Mouse (Mus musculus) liver, embryonic 13.5 days (tissue): ENCODE results near the gene Gngt1. TPM values are rescaled to one million over a fixed set of nuclear protein-coding genes. Genes with fewer than 3 reads are reported as not detected.
A peak's percentile ranks its signal among the peaks of the same experiment; 100 is the strongest.

Source experiments
- ATAC-seq: fragments of 200-750 bp; cut with Nextera tagmentation; 2 replicates; pipeline ENCODE4 v1.8.0; 2017; ENCODE audit warnings: low read depth, mild to moderate bottlenecking, moderate number of reproducible peaks, moderate library complexity
- DNase-seq: peaks from one replicate; pipeline ENCODE4 v3.0.0; 2022
- H3K27ac ChIP-seq: fragments of 300-500 bp; sonication (generic); 2 replicates; pipeline ENCODE4 v1.5.1; 2015; ENCODE audit warnings: moderate library complexity, mild to moderate bottlenecking, inconsistent platforms
- H3K27me3 ChIP-seq: fragments of 300-500 bp; sonication (generic); 2 replicates; pipeline ENCODE4 v1.6.1; 2015; ENCODE audit warnings: mild to moderate bottlenecking, inconsistent platforms
- H3K36me3 ChIP-seq: fragments of 300-500 bp; sonication (generic); 2 replicates; pipeline ENCODE4 v1.6.1; 2015; ENCODE audit warnings: mild to moderate bottlenecking, inconsistent platforms
- H3K4me1 ChIP-seq: fragments of 300-500 bp; sonication (generic); replicated peaks from 2 replicates; pipeline ENCODE4 v1.6.1; 2015; ENCODE audit warnings: inconsistent platforms
- H3K4me2 ChIP-seq: fragments of 300-500 bp; sonication (generic); 2 replicates; pipeline ENCODE4 v1.6.1; 2015; ENCODE audit warnings: inconsistent platforms, mild to moderate bottlenecking, moderate library complexity
- H3K4me3 ChIP-seq: fragments of 300-500 bp; sonication (generic); replicated peaks from 2 replicates; pipeline ENCODE4 v1.5.1; 2015; ENCODE audit warnings: mild to moderate bottlenecking, inconsistent platforms
- H3K9ac ChIP-seq: fragments of 300-500 bp; sonication (generic); 2 replicates; pipeline ENCODE4 v1.6.1; 2015; ENCODE audit warnings: mild to moderate bottlenecking, inconsistent platforms
- H3K9me3 ChIP-seq: fragments of 300-500 bp; sonication (generic); replicated peaks from 2 replicates; pipeline ENCODE4 v1.6.1; 2016; ENCODE audit warnings: inconsistent platforms
- WGBS: fragments of 180-500 bp; shearing (Covaris S2); methylation state at CpG from one replicate; pipeline ENCODE4 v1.1.7; 2015; ENCODE audit not compliant: insufficient replicate concordance; 5-methylcytosine and 5-hydroxymethylcytosine counted together
- polyA plus RNA-seq: library from polyadenylated mRNA; unstranded; fragments of >200 nt; fragmentation: Nextera tagmentation; extraction: Ambion mirVana; gene quantifications from 2 replicates; pipeline ENCODE4 v1.2.1, GENCODE M21; 2015

Gene Gngt1
- polyA plus RNA-seq, 1 experiment from 2014 or later = not detected

DNA sequence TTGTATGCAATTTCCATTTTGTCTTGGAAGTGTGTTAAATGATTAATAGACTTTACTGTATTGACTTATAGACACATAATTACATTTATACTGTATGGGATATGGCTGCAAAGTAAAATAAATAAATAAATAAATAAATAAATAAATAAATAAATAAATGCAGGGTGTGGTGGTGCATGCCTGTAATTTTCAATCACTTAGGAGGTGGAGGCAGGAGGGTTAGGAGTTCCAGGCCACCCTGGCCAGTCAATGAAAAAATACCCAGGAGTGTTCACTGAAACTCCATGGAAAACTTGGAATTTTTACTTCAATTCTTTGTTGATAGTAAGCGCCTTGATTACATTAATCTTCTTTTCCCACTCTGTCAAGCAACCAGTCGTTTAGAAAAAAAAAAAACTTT, 11.2 kb downstream of the Gngt1 start:
- Histone ChIP-seq H3K9ac (no peak overlapping the region), H3K4me3 (peak overlapping the region; percentile 56; the same call in 1 of the 2 replicates), H3K9me3 (no peaks in the 10 kb centered on the region), H3K4me2 (no peak overlapping the region), H3K4me1 (no peaks in the 10 kb centered on the region), H3K27me3 (no peaks in the 10 kb centered on the region), H3K27ac (no peak overlapping the region), H3K36me3 (no peaks in the 10 kb centered on the region)
- DNase-seq = no peak
- no peak for ATAC-seq
- WGBS = 40% methylated on average over 2 of the region's 2 CpGs

DNA sequence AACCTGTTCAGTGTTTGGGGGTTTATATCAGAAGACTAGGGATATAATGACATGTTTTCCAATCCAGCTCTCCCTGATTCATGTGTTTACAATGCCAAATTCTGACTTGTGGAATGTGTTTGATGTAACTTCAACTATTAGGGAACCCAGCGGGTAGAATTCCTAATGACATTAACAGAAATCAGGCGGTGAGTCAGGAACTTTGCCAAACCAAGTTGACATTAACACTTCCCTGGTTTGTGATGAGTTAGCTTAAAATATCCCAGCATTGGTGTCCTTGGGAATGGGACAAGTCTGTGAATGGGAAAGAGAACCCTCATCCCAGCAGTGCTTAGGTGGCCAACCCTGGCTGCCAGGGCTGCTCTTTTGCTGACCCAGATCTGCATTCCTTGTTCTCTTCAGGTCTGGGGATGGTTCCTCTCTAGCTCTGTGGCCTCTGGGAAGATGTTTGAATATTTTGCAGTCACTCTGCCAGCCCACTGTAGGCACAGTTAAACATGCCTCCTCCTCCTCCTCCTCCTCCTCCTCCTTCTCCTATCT, 15.0 kb downstream of the Gngt1 start:
- Histone ChIP-seq H3K4me1 (no peaks in the 10 kb centered on the region), H3K9ac (no peak overlapping the region), H3K27me3 (no peaks in the 10 kb centered on the region), H3K4me3 (no peak overlapping the region), H3K9me3 (no peaks in the 10 kb centered on the region), H3K27ac (no peak overlapping the region), H3K36me3 (no peaks in the 10 kb centered on the region), H3K4me2 (no peak overlapping the region)
- 72% methylated on average over 2 of the region's 2 CpGs for WGBS
- DNase-seq = no peak
- no peak for ATAC-seq

GRCm38 (mm10) chr6:4009548-4009947, 16.0 kb downstream of the Gngt1 start:
- H3K4me2 ChIP-seq = no peak overlapping the region
- H3K4me3 ChIP-seq = no peak overlapping the region
- H3K36me3 ChIP-seq = no peaks in the 10 kb centered on the region
- no peak for ATAC-seq
- no peak overlapping the region for H3K9ac ChIP-seq
- H3K27me3 ChIP-seq = no peaks in the 10 kb centered on the region
- no peak overlapping the region for H3K27ac ChIP-seq
- no peaks in the 10 kb centered on the region for H3K9me3 ChIP-seq
- no peak for DNase-seq
- no peaks in the 10 kb centered on the region for H3K4me1 ChIP-seq

DNA sequence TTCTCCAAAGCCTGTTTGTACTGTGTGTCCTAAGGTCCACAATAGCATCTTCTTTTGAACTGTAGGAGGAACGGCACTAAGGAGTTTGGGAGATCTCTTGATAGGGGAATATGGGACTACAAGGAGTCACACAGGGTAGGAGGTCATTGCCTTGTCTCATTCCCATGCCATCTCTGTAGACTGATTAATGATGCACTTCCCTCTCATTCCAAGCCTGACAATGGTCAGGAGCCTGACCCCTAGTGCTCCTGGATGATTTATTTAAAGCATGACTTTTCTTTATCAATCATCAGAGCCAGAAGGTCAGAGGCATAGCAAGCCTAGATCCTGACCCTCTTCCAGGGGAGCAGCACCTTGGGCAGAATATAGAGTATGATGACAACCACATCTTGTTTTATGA, 29.1 kb downstream of the Gngt1 start:
- no peak overlapping the region for H3K4me3 ChIP-seq
- no peaks in the 10 kb centered on the region for H3K9me3 ChIP-seq
- WGBS = 48% methylated on average over 1 of the region's 1 CpGs
- H3K9ac ChIP-seq = no peak overlapping the region
- H3K4me1 ChIP-seq = no peaks in the 10 kb centered on the region
- ATAC-seq (no peak), DNase-seq (no peak)
- H3K4me2 ChIP-seq = no peak overlapping the region
- no peak overlapping the region for H3K27ac ChIP-seq
- no peaks in the 10 kb centered on the region for H3K27me3 ChIP-seq
- H3K36me3 ChIP-seq = no peaks in the 10 kb centered on the region

DNA sequence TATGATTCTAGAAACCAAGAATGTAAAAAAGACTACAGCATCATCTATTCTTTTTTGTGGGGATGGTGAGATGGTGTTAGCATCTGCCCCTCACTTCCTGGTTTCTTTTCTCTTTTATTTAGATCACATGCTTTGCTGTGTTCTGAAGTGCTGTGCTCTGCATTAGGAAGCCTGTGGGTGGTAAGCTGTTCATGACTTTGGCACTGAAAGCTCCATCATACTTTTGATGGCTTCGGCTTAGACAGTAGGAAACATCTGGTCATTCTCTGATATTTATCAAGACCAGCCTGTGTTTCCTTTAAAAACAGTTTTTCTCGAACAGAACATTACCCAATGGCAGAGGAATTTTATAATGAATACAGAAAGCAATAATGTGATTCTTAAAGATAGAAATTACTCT, 32.8 kb downstream of the Gngt1 start:
- H3K4me3 ChIP-seq = no peak overlapping the region
- 18% methylated on average over 2 of the region's 2 CpGs for WGBS
- ATAC-seq (no peak), DNase-seq (no peak)
- H3K4me1 ChIP-seq = no peaks in the 10 kb centered on the region
- no peaks in the 10 kb centered on the region for H3K27me3 ChIP-seq
- H3K4me2 ChIP-seq = no peak overlapping the region
- H3K27ac ChIP-seq = no peak overlapping the region
- H3K36me3 ChIP-seq = no peaks in the 10 kb centered on the region
- H3K9me3 ChIP-seq = no peaks in the 10 kb centered on the region
- H3K9ac ChIP-seq = no peak overlapping the region

- 56% methylated on average over 3 of the region's 3 CpGs for WGBS
- Histone ChIP-seq H3K4me1 (no peaks in the 10 kb centered on the region), H3K4me3 (no peak overlapping the region), H3K27ac (no peak overlapping the region), H3K4me2 (no peak overlapping the region), H3K9ac (no peak overlapping the region), H3K9me3 (no peaks in the 10 kb centered on the region), H3K27me3 (no peaks in the 10 kb centered on the region), H3K36me3 (no peaks in the 10 kb centered on the region)
- DNase-seq (no peak), ATAC-seq (no peak)
Observed at GRCm38 (mm10) chr6:4030956-4031355, 37.4 kb downstream of the Gngt1 start.

- DNase-seq (no peak), ATAC-seq (no peak)
- Histone ChIP-seq H3K27me3 (no peaks in the 10 kb centered on the region), H3K9me3 (no peaks in the 10 kb centered on the region), H3K4me2 (no peak overlapping the region), H3K9ac (no peak overlapping the region), H3K27ac (no peak overlapping the region), H3K4me1 (no peaks in the 10 kb centered on the region), H3K36me3 (no peaks in the 10 kb centered on the region), H3K4me3 (no peak overlapping the region)
- 42% methylated on average over 1 of the region's 1 CpGs for WGBS
Observed at GRCm38 (mm10) chr6:4041821-4042220, 48.2 kb downstream of the Gngt1 start.

Other genes starting within 250 kb of the Gngt1 start
- gene Calcr, start 229.1 kb upstream of the Gngt1 start, polyA plus RNA-seq = not detected in 2 replicates
- gene Tfpi2, start 4.9 kb upstream of the Gngt1 start, polyA plus RNA-seq = 15.8 and 23.1 TPM in 2 replicates
- 21.1 and 24.5 TPM in 2 replicates for gene Gng11, start 10.1 kb downstream of the Gngt1 start, polyA plus RNA-seq
- gene Bet1, start 93.2 kb downstream of the Gngt1 start, polyA plus RNA-seq = 40.0 and 45.3 TPM in 2 replicates